Mouse (Mus musculus) MEL (cell line): ENCODE results near the gene Olfr994. TPM values are rescaled to one million over a fixed set of nuclear protein-coding genes. Genes with fewer than 3 reads are reported as not detected.

Source experiments
- DNase-seq: peaks from one replicate; pipeline ENCODE4 v3.0.0; 2011; ENCODE audit warnings: low read depth, low spot score
- H3K27ac ChIP-seq: 2 replicates; pipeline ENCODE4 v1.5.1; 2012; ENCODE audit warnings: low read depth, mild to moderate bottlenecking, control low read depth, low read length, moderate library complexity; ENCODE audit not compliant: control insufficient read depth
- H3K27me3 ChIP-seq, 2 experiments: fragments of 150-350 bp in 1 of 2; sonication (generic) in 1 of 2; 2 replicates each; pipeline ENCODE4 v1.6.1; 2012; ENCODE audit warnings: low read length in 2 of 2, mild to moderate bottlenecking in 2 of 2, improper control_type of control experiment in 1 of 2, moderate library complexity in 1 of 2; ENCODE audit not compliant: insufficient read depth in 2 of 2, control insufficient read depth in 1 of 2
- H3K36me3 ChIP-seq, 2 experiments: 2 replicates each; pipeline ENCODE4 v1.6.1; 2012 to 2014; ENCODE audit warnings: low read length in 2 of 2, improper control_type of control experiment in 1 of 2, inconsistent platforms in 1 of 2, mild to moderate bottlenecking in 1 of 2; ENCODE audit not compliant: insufficient read depth in 2 of 2, control insufficient read depth in 1 of 2
- H3K4me1 ChIP-seq, 2 experiments: fragments of 150-350 bp in 1 of 2; sonication (generic) in 1 of 2; 2 replicates each; pipeline ENCODE4 v1.6.1; 2012; ENCODE audit warnings: low read length in 2 of 2, improper control_type of control experiment in 1 of 2, mild to moderate bottlenecking in 1 of 2; ENCODE audit not compliant: insufficient read depth in 2 of 2, control insufficient read depth in 1 of 2
- H3K4me3 ChIP-seq, 2 experiments: fragments of 150-350 bp in 1 of 2; sonication (generic) in 1 of 2; 2 replicates each; pipeline ENCODE4 v1.5.1; 2012; ENCODE audit warnings: low read depth in 2 of 2, low read length in 2 of 2, mild to moderate bottlenecking in 2 of 2, moderate library complexity in 2 of 2, control low read depth in 1 of 2, improper control_type of control experiment in 1 of 2; ENCODE audit not compliant: control insufficient read depth in 1 of 2, insufficient read depth in 1 of 2
- H3K79me2 ChIP-seq: 2 replicates; pipeline ENCODE4 v1.6.1; 2012; ENCODE audit warnings: mild to moderate bottlenecking, low read length, moderate library complexity; ENCODE audit not compliant: control insufficient read depth, poor library complexity, insufficient read depth
- H3K9ac ChIP-seq: 2 replicates; pipeline ENCODE4 v1.6.1; 2012; ENCODE audit warnings: low read depth, mild to moderate bottlenecking, control low read depth, low read length, moderate library complexity; ENCODE audit not compliant: control insufficient read depth, poor library complexity, severe bottlenecking
- H3K9me3 ChIP-seq: fragments of 150-350 bp; sonication (generic); replicated peaks from 2 replicates; pipeline ENCODE4 v1.6.1; 2012; ENCODE audit warnings: mild to moderate bottlenecking, low read length, improper control_type of control experiment, moderate library complexity; ENCODE audit not compliant: insufficient read depth
- BHLHE40 ChIP-seq: IDR thresholded peaks from 2 replicates; pipeline ENCODE4 v1.6.1; 2012; ENCODE audit warnings: low read depth, mild to moderate bottlenecking, inconsistent platforms, low read length, improper control_type of control experiment, borderline replicate concordance
- ELF1 ChIP-seq: IDR thresholded peaks from 2 replicates; pipeline ENCODE4 v1.6.1; 2014; ENCODE audit warnings: low read depth, mild to moderate bottlenecking, inconsistent platforms, low read length, improper control_type of control experiment, moderate library complexity
- GABPA ChIP-seq: IDR thresholded peaks from 2 replicates; pipeline ENCODE4 v1.6.1; 2012; ENCODE audit warnings: low read depth, mild to moderate bottlenecking, inconsistent platforms, low read length, improper control_type of control experiment, moderate library complexity
- GATA1 ChIP-seq: IDR thresholded peaks from 2 replicates; pipeline ENCODE4 v1.6.1; 2011; ENCODE audit warnings: low read depth, low read length, improper control_type of control experiment
- HCFC1 ChIP-seq: IDR thresholded peaks from 2 replicates; pipeline ENCODE4 v1.6.1; 2012; ENCODE audit warnings: low read depth, mild to moderate bottlenecking, inconsistent platforms, low read length, improper control_type of control experiment, moderate library complexity
- JUND ChIP-seq: IDR thresholded peaks from 2 replicates; pipeline ENCODE4 v1.6.1; 2011; ENCODE audit warnings: low read depth, mild to moderate bottlenecking, improper control_type of control experiment, low read length
- MAZ ChIP-seq: IDR thresholded peaks from 2 replicates; pipeline ENCODE4 v1.6.1; 2012; ENCODE audit warnings: low read depth, mild to moderate bottlenecking, inconsistent platforms, low read length, improper control_type of control experiment
- MXI1 ChIP-seq: IDR thresholded peaks from 2 replicates; pipeline ENCODE4 v1.6.1; 2011; ENCODE audit warnings: mild to moderate bottlenecking, low read depth, low read length, improper control_type of control experiment
- NRF1 ChIP-seq: IDR thresholded peaks from 2 replicates; pipeline ENCODE4 v1.6.1; 2014; ENCODE audit warnings: low read depth, mild to moderate bottlenecking, inconsistent platforms, low read length, improper control_type of control experiment, moderate library complexity; ENCODE audit not compliant: poor library complexity, insufficient read depth, severe bottlenecking
- POLR2A ChIP-seq, 2 experiments: IDR thresholded peaks; 2 replicates each; pipeline ENCODE4 v1.6.1; 2011 to 2012; ENCODE audit warnings: low read length in 2 of 2, mild to moderate bottlenecking in 2 of 2, control low read depth in 1 of 2, improper control_type of control experiment in 1 of 2, low read depth in 1 of 2, moderate library complexity in 1 of 2; ENCODE audit not compliant: control insufficient read depth in 1 of 2, insufficient read depth in 1 of 2, poor library complexity in 1 of 2
- RAD21 ChIP-seq: IDR thresholded peaks from 2 replicates; pipeline ENCODE4 v1.6.1; 2011; ENCODE audit warnings: mild to moderate bottlenecking, low read depth, low read length, improper control_type of control experiment
- SIN3A ChIP-seq: IDR thresholded peaks from 2 replicates; pipeline ENCODE4 v1.6.1; 2012; ENCODE audit warnings: low read length, improper control_type of control experiment, inconsistent platforms
- SMC3 ChIP-seq: IDR thresholded peaks from 2 replicates; pipeline ENCODE4 v1.6.1; 2011; ENCODE audit warnings: low read depth, low read length, improper control_type of control experiment
- TCF12 ChIP-seq: IDR thresholded peaks from 2 replicates; pipeline ENCODE4 v1.6.1; 2014; ENCODE audit warnings: low read depth, mild to moderate bottlenecking, inconsistent platforms, low read length, improper control_type of control experiment, moderate library complexity
- USF1 ChIP-seq: IDR thresholded peaks from 2 replicates; pipeline ENCODE4 v1.6.1; 2014; ENCODE audit warnings: low read depth, mild to moderate bottlenecking, inconsistent platforms, low read length, improper control_type of control experiment, moderate library complexity
- USF2 ChIP-seq, 2 experiments: IDR thresholded peaks; 2 replicates each; pipeline ENCODE4 v1.6.1; 2011 to 2012; ENCODE audit warnings: improper control_type of control experiment in 2 of 2, low read length in 2 of 2, borderline replicate concordance in 1 of 2, inconsistent platforms in 1 of 2, low read depth in 1 of 2, mild to moderate bottlenecking in 1 of 2; ENCODE audit not compliant: insufficient read depth in 1 of 2
- ZMIZ1 ChIP-seq: IDR thresholded peaks from 2 replicates; pipeline ENCODE4 v1.6.1; 2012; ENCODE audit warnings: low read depth, mild to moderate bottlenecking, inconsistent platforms, low read length, improper control_type of control experiment, moderate library complexity
- ZNF384 ChIP-seq: IDR thresholded peaks from 2 replicates; pipeline ENCODE4 v1.6.1; 2012; ENCODE audit warnings: low read depth, mild to moderate bottlenecking, inconsistent platforms, low read length, improper control_type of control experiment
- polyA plus RNA-seq, 2 experiments: library from polyadenylated mRNA; stranded (reverse) in 1 of 2; unstranded in 1 of 2; fragments of >175 nt in 1 of 2; fragments of >200 nt in 1 of 2; gene quantifications; 2 replicates each; pipeline versions ENCODE4 v1.2.1 to v1.2.4; 2012; ENCODE audit warnings: low replicate concordance in 2 of 2, low read depth in 1 of 2; ENCODE audit not compliant: insufficient read length in 2 of 2, insufficient read depth in 1 of 2, missing spikeins in 1 of 2
- total RNA-seq: library from RNA; depleted of rRNA; stranded (reverse); fragments of 300-350 nt; gene quantifications from 2 replicates; pipeline ENCODE4 v1.2.3, GENCODE M21; 2012; rRNA removed

The Olfr994 gene
- total RNA-seq (not detected in 2 replicates), polyA plus RNA-seq (not detected)

GRCm38 (mm10) chr2:85436351-85436750 lies at the start of gene Olfr994:
Gene Olfr994 (minus strand): TSS chr2:85436451.
- H3K4me3 ChIP-seq: no peak within 1 kb of the TSS
- H3K9ac ChIP-seq: no peak within 1 kb of the TSS
- no peaks in the 10 kb centered on the region for H3K79me2 ChIP-seq
- TF ChIP-seq SIN3A (no peak), MAZ (no peak), BHLHE40 (no peak), NRF1 (no peak), SMC3 (no peak), RAD21 (no peak), GABPA (no peak), USF2 (IDR thresholded peaks at IDR 0.05; ENCODE audit: borderline replicate concordance in 1 of 2, insufficient read depth in 1 of 2, low read depth in 1 of 2, low read length in 2 of 2) (no peak), USF1 (no peak), JUND (no peak), HCFC1 (no peak), GATA1 (no peak)
- TF ChIP-seq, all 39 proteins: peak for 0
- H3K9me3 ChIP-seq: no peaks in the 10 kb centered on the region
- H3K36me3 ChIP-seq: no peaks in the 10 kb centered on the region
- H3K27me3 ChIP-seq: no peaks in the 10 kb centered on the region
- no peaks in the 10 kb centered on the region for H3K4me1 ChIP-seq
- no peak within 1 kb of the TSS for H3K27ac ChIP-seq
- DNase-seq: no peak

GRCm38 (mm10) chr2:85466801-85467325 lies 30.6 kb upstream of the Olfr994 start:
- H3K4me3 ChIP-seq: no peak overlapping the region
- no peaks in the 10 kb centered on the region for H3K79me2 ChIP-seq
- no peaks in the 10 kb centered on the region for H3K36me3 ChIP-seq
- H3K9ac ChIP-seq: no peak overlapping the region
- H3K9me3 ChIP-seq: no peaks in the 10 kb centered on the region
- DNase-seq: no peak
- no peak for TF ChIP-seq ZNF384
- no peak for TF ChIP-seq TCF12
- no peak for TF ChIP-seq MXI1
- no peak for TF ChIP-seq ZMIZ1
- no peak for TF ChIP-seq POLR2A (IDR thresholded peaks at IDR 0.05; ENCODE audit: control insufficient read depth in 1 of 2, insufficient read depth in 1 of 2, low read depth in 1 of 2, low read length in 2 of 2, poor library complexity in 1 of 2)
- TF ChIP-seq ELF1: no peak
- H3K27ac ChIP-seq: no peak overlapping the region
- no peaks in the 10 kb centered on the region for H3K27me3 ChIP-seq
- no peaks in the 10 kb centered on the region for H3K4me1 ChIP-seq
